In genomic region chr15:91382606-91383005, GRCm38 (mm10) we compare ENCODE assay signal across 9 mouse cellular contexts.
"Had no signal": no experiment of that assay in that cellular context is flagged by ENCODE, and none has a peak within 500 bp of the region (broad histone marks: within the 10 kb centered on the region; RNA-seq: fewer than 3 reads in every experiment).

No protein-coding gene starts in this region.

- DNase-seq: liver, postnatal 0 days; lung, adult 2 months; lung, postnatal 14 days; lung, postnatal 36 days; midbrain, embryonic 14.5 days; right cerebral cortex, postnatal 14 days; thymus, adult 2 months; thymus, postnatal 25 days; thymus, postnatal 4 days had no signal
